Mouse (Mus musculus): Measurements from ENCODE around the gene Usp30. TPM values are rescaled to one million over a fixed set of nuclear protein-coding genes. Genes with fewer than 3 reads are reported as not detected.

Gene Usp30
- total RNA-seq, 2 experiments from 2014 or later, result 9.6 to 10.1 TPM

DNA sequence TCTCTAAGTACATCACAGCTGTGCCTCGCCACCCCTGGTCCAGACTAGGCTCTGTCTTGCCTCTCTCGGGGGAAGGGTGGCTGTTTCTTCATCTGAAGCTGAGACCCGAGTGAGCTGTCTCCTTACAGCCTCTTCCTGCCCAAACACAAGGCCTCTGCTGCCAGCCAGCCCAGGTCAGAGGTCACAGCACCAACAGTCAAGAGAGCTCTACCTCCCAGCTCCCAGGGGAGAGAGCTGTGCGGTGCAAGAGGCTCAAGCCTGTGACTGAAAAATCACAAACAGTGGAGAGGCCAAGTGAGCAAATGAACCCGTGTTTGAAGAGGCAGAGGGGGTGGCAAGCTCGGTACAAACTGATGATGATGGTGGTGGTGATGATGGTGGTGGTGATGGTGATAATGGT is 1.3 kb downstream of the Usp30 start:
- no peak for DNase-seq

DNA sequence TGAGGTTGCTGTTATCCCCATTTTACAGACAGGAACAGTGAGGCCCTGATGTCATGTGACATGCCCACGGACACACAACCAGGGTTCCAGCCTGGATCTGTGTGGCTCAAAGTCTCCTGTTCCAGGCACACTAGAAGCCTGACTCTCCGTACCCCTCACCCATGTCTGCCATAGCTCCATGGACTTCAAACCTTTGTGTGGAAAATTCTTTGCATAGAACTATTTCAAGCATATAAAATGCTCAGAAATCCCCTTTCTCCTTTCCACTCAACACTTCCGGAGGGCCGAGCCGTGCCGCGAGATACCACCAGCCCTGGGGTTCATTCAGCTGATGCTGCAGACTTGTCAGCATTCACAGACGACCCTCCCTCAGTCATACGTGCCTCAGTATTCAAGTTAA is 2.3 kb downstream of the Usp30 start:
- DNase-seq, result no peak

DNA sequence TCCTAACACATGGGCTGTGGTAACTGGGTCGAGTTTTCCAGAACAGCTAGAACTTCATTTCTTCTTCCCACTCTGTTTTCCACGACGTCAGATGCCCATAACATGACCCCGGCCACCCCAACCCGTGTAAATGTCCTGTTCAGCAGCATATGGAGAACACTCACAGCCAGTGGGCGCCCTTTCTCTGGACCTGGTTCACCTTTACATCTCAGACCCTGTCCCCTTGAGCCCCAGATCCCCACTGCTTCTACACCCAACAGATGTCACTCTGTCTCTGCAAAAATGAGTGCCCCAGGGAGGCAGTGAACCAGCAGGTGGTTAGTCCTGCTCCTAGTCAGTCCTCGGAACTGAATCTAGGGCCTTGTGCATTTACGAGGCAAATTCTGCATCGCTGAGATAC is 2.7 kb downstream of the Usp30 start:
- no peak for DNase-seq

DNA sequence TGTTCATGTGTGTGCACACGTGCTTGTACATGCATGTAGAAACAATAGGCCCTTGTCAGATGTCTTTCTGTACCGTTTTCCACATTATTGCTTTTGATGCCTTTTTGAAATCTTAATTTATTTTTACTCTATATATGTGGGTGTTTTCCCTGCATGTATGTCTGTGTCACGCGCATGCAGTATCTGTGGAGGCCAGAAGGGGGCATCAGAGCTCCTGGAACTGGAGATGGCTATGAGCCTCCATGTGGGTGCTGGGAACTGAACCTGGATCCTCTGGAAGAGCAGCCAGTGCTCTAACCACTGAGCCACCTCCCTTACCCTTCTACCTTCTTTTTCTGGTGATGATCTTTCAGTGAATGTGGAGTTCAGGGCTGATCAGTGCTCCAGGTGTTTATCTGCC is 5.6 kb downstream of the Usp30 start:
- DNase-seq, result no peak

DNA sequence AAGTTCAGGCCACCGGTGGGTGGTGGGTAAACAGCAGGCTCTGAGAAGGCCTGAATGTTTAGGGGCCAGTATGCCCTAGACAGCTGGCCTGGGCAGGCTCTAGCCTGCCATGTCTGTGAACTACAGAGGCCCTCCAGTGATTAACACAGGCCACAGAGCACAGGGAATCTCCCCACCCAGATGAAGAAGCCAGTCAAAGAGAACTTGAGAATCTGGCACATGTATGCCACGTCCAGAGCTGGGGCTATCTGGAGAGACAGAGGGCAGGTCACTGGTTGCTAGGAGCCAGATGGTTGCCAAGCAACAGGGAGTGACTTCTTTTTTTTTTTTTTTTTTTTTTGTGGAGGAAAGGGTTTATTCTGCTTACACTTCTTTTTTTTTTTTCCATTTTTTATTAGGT is 7.0 kb downstream of the Usp30 start:
- no peak for DNase-seq

DNA sequence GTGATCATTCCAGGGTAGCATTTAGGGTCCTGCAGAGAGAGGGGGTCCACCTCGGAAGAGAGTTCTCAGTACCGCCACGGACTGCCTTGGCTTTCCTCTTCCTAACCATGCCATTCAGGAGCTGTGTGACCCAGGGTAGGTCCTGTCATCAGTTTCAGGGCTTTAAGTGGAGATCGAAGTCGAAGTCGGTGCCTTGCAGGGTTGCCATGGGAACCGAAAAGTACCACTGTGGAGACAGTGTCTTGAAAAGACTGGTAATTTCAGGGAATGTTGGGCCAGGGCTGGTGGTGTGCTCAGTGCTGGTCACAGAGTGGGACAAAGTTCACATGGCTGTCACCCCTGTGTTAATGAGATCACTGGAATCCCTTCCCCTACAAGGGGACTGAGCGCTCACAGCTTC is 11.7 kb downstream of the Usp30 start:
- no peak for DNase-seq

DNA sequence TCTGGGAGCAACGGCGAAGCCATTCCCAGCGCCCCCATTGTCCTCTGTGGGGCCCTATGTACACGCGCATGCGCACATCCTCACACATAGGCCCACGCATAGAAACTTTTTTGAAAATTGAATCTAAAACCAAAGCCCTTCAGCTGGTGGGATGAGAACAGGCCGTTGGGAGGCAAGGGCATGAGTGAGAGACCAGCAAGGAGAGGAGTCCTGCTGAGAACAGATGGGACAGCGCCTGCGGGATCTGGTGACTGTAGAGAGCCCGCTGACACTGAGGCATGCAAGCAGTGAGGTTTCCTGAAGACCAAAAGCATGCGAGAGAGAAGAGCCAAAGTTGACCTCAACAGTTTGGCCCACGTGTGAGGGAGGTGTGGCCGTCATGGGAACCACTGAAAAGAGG is 20.2 kb downstream of the Usp30 start:
- DNase-seq, result no peak

DNA sequence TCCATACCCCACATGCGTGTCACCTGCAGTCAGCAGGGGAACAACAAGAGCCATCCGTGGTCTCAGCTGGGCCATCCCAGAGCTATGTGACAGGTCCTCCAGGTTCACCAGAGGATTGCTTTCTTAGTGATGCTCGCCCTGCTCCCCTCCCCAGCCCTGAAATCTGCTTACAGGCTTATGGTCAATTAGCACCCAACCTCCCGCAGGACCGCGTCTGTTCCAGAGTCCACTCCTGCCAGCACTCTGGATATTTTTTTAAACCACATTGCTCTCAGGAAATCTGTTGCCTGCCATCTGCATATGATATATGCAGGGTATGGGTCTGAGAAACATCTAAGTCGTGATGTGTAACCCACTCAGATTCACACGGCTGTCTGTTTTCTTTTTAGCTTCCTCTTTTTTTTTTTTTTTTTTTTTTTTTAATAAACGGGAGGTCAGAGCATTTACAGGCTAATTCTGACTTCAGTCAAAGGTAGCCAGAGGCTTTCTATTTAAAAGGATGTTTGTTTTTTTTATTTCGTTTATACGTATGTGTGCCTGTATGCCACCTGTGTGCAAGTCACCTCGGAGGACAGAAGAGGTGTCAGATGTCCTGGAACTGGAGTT is 22.7 kb downstream of the Usp30 start:
- no peak for DNase-seq

DNA sequence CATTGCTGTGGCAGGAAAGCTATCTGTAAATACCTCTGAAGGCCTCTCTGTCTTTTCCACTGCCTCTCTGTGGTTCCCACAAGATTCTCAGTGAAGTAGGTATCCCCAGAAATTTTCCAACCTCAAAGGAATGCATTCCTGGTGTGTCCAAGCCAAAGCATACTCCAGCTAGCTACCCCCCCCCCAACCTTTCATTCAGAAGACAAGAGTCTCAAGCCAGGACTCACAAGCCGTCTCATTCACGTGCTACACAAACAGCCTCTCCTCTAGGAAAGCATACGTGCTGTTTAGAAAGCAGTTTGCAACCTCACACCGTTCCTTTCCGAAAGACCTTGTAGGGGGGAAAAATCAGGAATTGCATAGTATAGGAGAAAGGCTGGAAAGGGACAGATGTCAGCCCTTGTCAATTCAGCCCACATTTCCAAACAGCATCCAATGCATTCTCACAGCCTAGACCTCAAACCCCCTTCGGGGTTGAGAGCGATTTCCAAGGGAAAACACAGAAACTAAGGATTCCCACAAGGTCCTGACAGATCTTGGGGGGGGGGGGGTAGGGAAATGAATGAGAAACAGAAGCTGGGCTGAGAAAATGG is 25.3 kb downstream of the Usp30 start:
- no peak for DNase-seq

DNA sequence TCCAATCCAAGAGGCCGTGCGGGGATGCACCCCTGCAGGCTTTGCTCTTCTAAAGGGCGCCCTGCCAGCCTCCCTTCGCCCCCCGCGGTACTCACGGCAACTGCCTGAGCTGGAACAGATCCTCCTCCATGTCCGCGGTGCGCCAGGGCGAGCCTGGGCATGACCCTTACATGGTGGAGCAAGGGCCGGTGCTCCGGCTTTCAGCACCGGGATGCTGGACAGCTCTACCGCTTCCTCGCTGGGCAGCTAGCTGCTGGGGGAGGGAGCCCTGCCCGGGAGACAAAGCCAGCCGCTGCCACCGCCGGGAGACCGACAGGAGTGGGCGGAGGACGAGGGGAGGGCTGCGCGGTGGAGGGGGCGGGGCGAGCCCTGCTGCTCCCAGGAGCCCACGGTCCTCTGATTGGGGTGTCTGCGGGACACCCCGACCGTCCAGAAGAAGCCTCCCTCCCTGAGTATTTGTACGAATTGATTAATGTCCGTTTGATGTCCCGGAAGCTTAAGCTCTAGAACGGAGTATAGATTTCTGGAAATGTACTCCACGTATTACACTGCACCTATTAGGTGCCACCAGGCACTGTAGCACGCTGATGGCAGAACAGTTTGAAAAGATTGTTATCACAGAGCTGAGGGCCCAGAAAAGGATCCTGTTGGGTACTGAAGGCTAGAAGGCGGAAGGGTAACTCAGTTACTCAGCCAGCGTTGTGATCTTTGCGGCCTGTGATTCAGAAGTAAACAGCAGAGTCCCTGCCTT is 26.0 kb downstream of the Usp30 start, which contains the start of gene Svop:
Svop (minus strand) TSS at position 514 of the 751 bp plus-strand sequence.
- DNase-seq, result peak; percentile 80

DNA sequence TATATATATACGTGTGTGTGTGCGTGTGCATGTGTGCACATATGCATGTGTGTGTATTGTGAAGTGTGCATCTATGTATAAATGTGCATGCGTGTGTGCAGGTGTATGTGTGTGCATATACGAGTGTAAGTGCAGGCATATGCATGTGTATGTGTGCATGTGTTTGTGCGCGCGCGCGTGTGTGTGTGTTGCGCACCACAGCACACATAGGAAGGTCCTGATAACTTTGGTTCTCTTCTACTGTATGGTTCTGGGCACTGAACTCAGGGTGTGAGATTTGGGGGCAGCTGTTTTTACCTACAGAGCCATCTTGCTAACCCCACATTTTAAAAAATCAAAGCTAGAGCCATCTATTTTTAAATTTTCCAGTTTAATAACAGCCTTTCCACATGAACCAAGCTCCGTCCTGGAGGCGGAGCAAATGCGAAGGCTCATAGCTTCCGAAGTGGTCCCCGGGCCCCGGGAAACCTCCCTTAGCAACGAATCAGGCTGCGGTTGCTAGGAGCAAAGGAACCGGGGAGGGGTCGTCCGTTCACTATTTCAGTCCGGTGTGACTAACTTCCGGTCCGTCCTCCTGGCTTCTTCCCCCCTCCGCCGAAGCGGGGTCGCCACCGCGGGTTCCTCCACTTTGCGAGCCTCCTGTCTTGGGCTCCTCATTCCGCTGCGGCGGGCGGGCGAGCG is 34.6 kb downstream of the Usp30 start:
- DNase-seq, result peak; percentile 91

DNA sequence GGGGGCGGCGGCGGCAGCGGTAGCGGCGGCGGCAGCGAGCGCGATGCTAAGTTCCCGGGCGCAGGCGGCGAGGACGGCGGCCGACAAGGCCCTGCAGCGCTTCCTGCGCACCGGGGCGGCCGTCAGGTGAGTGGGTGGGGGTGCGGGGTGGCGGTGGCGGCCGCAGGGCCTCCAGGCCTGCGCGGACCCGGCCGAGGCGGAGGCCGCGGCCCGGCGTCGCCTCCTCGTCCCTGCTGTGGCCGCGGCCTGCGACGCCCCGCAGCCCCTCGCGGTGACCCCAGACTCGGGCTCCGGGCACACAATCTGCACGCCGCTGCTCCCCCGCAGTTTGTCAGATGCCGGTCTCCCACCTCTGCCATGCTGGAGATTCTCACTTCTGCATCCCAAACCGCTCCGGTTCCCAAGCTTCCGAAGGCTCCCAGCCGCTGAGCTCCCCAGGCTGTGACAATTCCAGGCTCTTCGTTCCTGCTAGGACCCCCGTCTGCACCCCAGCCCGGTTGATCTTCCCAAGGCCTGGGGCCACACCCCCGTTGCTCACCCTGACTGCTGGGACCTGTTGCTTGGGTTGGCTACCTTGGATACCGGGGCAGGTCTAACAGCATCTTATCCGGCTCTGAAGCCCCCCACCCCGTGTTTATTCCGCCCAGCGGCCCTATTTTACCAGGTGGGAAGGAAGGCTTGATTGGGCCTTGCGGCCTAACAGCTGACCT is 35.3 kb downstream of the Usp30 start:
- DNase-seq, result peak; percentile 18

DNA sequence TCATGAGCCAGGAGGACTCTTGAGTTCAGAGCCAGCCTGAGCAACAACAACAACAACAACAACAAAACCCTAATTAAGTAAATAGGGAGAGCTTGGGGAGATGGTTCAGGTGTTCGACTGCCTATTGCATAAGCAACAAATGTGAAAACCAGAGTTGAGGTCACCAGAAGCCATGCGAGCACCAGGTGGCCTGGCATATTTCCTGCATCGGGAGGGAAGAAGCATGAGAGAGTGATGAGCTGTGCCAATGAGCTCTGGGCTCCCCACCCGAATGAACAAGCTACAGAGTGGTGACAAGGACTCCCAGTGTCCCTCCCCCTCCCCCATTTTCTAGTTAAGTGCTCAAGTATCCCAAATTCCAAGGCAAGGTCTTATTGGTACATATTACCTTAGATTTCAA is 36.6 kb downstream of the Usp30 start:
- no peak for DNase-seq

DNA sequence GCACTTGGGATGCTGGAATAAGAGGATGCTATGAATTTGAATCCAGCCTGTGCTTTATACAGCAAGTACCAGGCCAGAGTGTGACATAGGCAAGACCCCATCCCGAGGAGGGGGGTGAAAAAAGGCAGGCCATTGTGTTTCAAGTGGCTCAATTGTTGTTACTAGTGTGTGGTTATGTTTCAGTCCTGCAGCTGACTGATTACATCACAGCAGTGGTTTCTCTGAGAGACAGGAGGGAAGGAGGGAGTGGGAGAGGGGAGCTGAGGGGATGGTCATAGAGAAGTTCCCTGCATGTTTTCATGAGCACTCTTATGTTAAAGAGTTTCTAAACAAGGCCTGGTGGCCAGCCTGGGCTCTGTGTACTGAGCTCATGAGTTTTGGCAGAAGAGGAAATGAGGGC is 37.5 kb downstream of the Usp30 start:
- DNase-seq, result no peak

DNA sequence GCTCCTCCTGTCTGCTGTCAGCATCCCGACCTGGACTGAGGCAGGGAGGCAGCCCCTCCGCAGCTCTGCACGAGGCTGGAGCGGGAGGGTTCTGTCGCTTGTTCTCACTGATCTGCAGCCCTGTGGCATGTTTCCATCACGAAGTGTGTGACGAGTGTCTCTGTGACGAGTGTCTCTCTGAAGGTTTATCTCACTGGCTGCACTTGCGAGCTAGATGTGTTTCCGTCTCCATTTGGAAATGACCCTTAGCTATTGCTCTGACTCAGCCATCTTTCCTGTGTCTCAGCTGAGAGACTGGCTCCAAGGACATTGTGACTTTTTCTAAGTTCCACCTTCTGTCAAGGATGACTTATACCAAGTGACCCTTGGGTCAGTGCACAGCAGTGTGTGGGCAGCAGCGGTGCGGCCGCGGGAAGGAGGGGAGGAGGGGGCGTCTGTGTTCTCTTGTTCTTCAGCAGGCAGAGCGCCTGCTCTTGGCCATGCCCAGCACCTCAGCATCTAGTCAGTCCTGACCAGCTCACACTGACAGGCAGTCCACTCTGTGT is 41.2 kb downstream of the Usp30 start:
- DNase-seq, result no peak

DNA sequence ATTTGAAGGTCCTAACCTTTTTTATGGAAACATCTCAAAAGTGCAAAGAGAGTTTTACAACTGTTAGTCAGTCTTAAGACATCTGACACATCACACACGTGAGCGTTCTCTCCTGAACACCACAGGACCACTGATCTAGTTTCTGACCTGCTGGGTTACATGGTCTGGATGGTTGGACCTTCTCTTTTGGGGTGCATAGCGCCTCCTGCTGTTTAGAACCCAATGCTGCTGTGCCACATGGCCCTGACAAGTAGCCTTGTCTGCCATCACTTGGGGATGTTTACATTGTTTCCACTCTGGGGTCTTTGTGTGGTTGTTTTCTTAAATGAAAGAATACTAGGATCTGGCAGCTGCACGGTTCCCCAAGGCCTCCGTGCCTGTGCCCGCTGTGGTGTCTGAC is 48.1 kb downstream of the Usp30 start:
- no peak for DNase-seq

DNA sequence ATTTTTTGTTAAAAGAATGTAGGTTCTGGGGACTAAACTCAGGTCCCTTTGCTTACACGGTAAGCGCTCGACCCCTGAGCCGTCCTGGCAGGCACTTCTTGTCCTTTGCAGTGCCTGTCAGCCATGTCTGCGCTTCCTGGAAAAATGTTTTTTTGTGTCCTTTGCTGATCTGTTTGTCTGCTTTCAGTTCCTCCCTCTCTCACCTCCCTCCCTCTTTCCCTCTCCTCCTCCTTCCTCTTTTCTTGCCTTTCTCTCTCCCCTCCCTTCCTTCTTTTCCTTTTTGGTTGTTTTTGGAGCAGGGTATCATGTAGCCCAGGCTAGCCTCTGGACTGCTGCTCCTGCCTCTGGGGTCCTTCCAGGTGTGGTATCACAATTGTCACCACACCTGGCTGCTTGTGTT is 49.8 kb downstream of the Usp30 start:
- no peak for DNase-seq

DNA sequence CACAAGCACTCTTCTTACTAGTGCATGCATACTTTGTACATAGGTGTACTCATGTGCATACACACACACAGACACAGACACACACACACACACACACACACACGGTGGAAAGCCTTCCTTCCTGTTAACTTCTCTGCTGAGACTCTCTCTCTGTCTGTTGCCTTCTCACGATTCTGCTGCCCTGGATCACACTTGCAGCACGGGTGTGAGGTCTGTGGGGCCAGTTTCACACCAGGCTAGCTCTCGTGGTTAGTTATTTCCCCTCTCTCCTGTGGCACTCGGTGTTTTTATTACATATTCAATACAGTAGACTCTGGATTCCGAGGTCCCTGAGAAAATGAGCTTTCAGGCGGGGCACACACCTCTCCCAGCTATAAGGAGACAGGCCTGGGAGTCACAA is 51.3 kb downstream of the Usp30 start:
- DNase-seq, result no peak

DNA sequence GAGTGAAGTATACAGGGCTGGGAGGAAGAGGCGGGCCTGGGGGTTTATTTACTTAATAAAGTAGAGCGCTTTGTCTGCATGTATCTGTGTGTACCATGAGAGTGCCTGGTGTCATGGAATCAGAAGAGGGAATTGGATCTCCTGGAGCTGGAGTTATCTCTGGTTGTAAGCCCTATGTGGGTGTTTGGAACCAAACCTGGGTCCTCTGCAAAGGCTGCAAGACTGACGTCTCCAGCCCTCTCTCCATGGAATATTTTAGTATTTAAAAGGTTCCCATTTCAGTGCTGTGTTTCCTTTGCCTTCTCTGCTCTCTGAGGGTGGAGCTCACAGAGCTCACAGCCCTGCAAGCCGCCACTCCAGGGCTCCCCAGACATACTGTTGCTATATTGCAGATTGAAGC is 54.5 kb downstream of the Usp30 start:
- DNase-seq, result no peak

DNA sequence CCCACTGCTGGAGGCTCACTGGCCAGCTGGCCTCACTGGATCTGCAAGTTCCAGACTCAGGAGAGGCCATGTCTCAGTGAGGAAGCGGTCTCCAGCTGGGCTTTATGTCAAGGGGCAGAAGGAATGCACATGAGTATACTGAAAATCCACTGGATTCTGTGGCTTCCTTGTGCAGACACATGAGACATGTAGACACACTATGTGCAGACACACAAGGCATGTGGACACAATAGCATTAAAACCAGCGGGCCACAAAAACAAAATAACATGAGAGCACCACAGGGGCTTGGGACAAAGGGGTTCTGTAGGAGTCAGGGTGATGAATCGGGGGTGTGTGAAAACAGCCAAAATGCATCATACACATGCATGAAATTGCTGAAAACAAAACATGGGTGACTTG is 60.7 kb downstream of the Usp30 start:
- DNase-seq, result no peak

DNA sequence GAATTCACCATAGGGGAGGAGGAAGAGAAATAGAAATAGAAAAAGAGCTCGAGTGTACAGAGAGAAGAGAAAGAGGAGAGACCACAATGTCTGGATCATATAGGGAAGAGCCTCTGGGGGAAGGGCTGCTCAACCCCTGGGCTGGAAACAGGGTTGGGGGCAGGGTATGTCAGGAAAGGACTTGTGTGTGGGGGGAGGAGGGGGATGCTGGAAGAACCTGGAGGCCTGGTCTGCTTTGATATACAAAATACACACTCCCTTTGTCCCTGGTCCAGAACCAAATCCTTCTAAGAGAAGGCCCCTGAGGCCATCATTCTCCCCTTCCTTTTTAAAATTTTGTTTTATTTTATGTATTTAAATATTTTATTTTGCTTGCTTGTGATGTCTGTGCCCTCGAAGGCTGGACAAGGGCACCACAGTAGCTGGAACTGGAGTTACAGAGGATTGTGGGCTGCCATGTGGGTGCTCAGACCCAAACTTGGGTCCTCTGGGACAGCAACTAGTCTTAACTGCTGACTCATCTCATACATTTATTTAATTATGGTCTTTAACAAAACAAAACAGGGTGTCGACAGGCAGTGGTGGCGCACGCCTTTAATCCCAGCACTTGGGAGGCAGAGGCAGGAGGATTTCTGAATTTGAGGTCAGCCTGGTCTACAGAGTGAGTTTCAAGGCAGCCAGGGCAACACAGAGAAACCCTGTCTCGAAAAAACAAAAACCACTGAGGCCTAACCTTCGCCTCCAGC is 61.4 kb downstream of the Usp30 start:
- DNase-seq, result no peak

Measured in gastrocnemius, postnatal 10 days (tissue).